Mouse (Mus musculus): ENCODE data around the gene Cttnbp2. TPM values are rescaled to one million over a fixed set of nuclear protein-coding genes. Genes with fewer than 3 reads are reported as not detected.

The Cttnbp2 gene
- not detected for polyA plus RNA-seq (2017; shearing (Covaris generic))

DNA sequence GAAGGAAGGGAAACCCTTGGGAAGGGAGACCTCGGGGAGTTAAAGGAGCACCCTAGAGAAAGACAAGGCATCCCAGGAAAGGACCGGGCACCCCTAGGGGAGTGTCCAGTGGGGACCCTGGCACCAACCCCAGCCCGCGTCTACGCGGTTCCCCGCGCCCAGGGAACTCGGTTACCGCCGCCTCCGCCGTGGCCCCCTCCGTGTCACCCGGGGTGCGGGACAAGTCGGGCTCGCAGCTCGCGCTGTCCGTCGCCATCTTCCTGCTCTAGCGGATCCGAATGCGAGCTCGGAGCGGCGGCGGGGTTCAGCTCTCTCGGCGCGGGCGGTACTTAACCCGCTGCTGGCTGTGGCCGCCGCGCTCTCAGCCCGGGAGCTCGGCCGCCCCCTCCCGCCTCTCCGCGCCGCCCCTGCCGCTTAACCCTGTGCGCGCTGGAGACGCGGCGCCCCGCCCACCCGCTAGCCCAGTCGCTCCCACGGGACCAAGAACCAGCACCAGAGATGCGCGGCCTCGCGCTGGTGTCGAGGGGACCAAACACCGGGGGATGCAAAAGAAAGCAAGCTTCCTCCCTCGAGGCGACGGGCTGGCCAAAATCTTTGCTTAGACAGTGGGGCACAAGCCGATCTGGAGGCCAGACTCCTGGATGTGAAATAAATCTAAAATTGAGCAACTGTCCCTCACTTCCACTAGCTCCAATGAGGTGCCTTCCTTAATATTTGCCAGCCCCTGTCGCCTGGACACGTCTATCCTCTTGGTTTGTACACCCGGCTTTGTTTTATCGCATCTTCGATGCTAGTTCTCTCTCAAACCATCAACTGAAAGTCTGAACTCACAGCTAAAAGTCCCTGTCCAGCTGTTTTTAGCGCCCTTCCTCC, at the start of gene Cttnbp2:
Cttnbp2 (minus strand) TSS at position 364 of the 873 bp plus-strand sequence.

